Mouse (Mus musculus) gonadal fat pad, adult 2 months (tissue): ENCODE data around the gene Wwc1. TPM values are rescaled to one million over a fixed set of nuclear protein-coding genes. Genes with fewer than 3 reads are reported as not detected.
"Not testable (repeated sequence)": the region's sequence is repeated elsewhere in the genome, so short reads cannot be mapped to it uniquely, and the experiment has no call there.

Source experiments
- DNase-seq: peaks from one replicate; pipeline ENCODE4 v3.0.0-alpha.2; 2012; ENCODE audit warnings: low read depth
- polyA plus RNA-seq: library from polyadenylated mRNA; depleted of rRNA; stranded (reverse); fragments of >200 nt; gene quantifications from 2 replicates; pipeline ENCODE4 v1.2.3, GENCODE M21; 2012

Gene Wwc1
- polyA plus RNA-seq, 1 experiment, result 42.3 TPM

- no peak for DNase-seq
Observed at GRCm38 (mm10) chr11:35878559-35878897, 101.8 kb downstream of the Wwc1 start.

GRCm38 (mm10) chr11:35877651-35878558 lies 102.4 kb downstream of the Wwc1 start:
- DNase-seq, result no peak

GRCm38 (mm10) chr11:35873624-35874244 lies 106.6 kb downstream of the Wwc1 start:
- no peak for DNase-seq

- DNase-seq, result no peak
Observed at GRCm38 (mm10) chr11:35870961-35871360, 109.4 kb downstream of the Wwc1 start.

GRCm38 (mm10) chr11:35866140-35866539 lies 114.2 kb downstream of the Wwc1 start:
- no peak for DNase-seq

- DNase-seq, result no peak
Observed at GRCm38 (mm10) chr11:35864981-35865604, 115.2 kb downstream of the Wwc1 start.

GRCm38 (mm10) chr11:35863653-35864052 lies 116.7 kb downstream of the Wwc1 start:
- no peak for DNase-seq

- DNase-seq, result no peak
Observed at GRCm38 (mm10) chr11:35857395-35858067, 122.8 kb downstream of the Wwc1 start.

- DNase-seq, result no peak
Observed at GRCm38 (mm10) chr11:35856359-35857040, 123.8 kb downstream of the Wwc1 start.

- no peak for DNase-seq
Observed at GRCm38 (mm10) chr11:35855567-35855966, 124.8 kb downstream of the Wwc1 start.

- no peak for DNase-seq
Observed at GRCm38 (mm10) chr11:35854941-35855340, 125.4 kb downstream of the Wwc1 start.

- DNase-seq, result no peak
Observed at GRCm38 (mm10) chr11:35853651-35854050, 126.7 kb downstream of the Wwc1 start.

GRCm38 (mm10) chr11:35852731-35853130 lies 127.6 kb downstream of the Wwc1 start:
- no peak for DNase-seq

GRCm38 (mm10) chr11:35844299-35844698 lies 136.0 kb downstream of the Wwc1 start:
- DNase-seq, result no peak

GRCm38 (mm10) chr11:35842560-35842959 lies 137.8 kb downstream of the Wwc1 start:
- DNase-seq, result not testable (repeated sequence)

GRCm38 (mm10) chr11:35841738-35842325 lies 138.5 kb downstream of the Wwc1 start:
- DNase-seq, result no peak

- DNase-seq, result not testable (repeated sequence)
Observed at GRCm38 (mm10) chr11:35840806-35841205, 139.5 kb downstream of the Wwc1 start.

- no peak for DNase-seq
Observed at GRCm38 (mm10) chr11:35840282-35840681, 140.0 kb downstream of the Wwc1 start.

- no peak for DNase-seq
Observed at GRCm38 (mm10) chr11:35838345-35839338, 141.7 kb downstream of the Wwc1 start.
